Mouse (Mus musculus) bone marrow, adult 2 months (tissue): Measurements from ENCODE around the gene Coq5. TPM values are rescaled to one million over a fixed set of nuclear protein-coding genes. Genes with fewer than 3 reads are reported as not detected.
A peak's percentile ranks its signal among the peaks of the same experiment; 100 is the strongest.
"Not testable (repeated sequence)": the region's sequence is repeated elsewhere in the genome, so short reads cannot be mapped to it uniquely, and the experiment has no call there.

Source experiments
- H3K27ac ChIP-seq: fragments of 200-500 bp; 2 replicates; pipeline ENCODE4 v1.5.1; 2012; ENCODE audit warnings: low read depth, mild to moderate bottlenecking, control low read depth, inconsistent platforms, low read length; ENCODE audit not compliant: control insufficient read depth, poor library complexity, insufficient read depth
- H3K4me1 ChIP-seq: fragments of 200-500 bp; 2 replicates; pipeline ENCODE4 v1.6.1; 2011; ENCODE audit warnings: low read length; ENCODE audit not compliant: control insufficient read depth, insufficient read depth
- H3K4me3 ChIP-seq: fragments of 200-500 bp; replicated peaks from 2 replicates; pipeline ENCODE3; 2011; ENCODE audit warnings: mild to moderate bottlenecking, low read depth, low read length, control low read depth; ENCODE audit not compliant: control insufficient read depth
- CTCF ChIP-seq: fragments of 200-500 bp; IDR thresholded peaks from 2 replicates; pipeline ENCODE4 v1.5.1; 2011; ENCODE audit warnings: low read length, control low read depth; ENCODE audit not compliant: control insufficient read depth, insufficient read depth
- POLR2A ChIP-seq: fragments of 200-500 bp; IDR thresholded peaks from 2 replicates; pipeline ENCODE4 v1.6.1; 2011; ENCODE audit warnings: low read depth, mild to moderate bottlenecking, control low read depth, low read length, borderline replicate concordance; ENCODE audit not compliant: control insufficient read depth
- WGBS: fragments of 180-500 bp; shearing (Covaris S2); methylation state at CpG from one replicate; pipeline ENCODE4 v1.1.7; 2018; 5-methylcytosine and 5-hydroxymethylcytosine counted together
- polyA plus RNA-seq: library from polyadenylated mRNA; stranded (reverse); fragments of >200 nt; gene quantifications from 2 replicates; pipeline ENCODE4 v1.2.4, GENCODE M21; 2011; ENCODE audit warnings: low replicate concordance; ENCODE audit not compliant: missing spikeins, insufficient read depth, insufficient read length

The Coq5 gene
- polyA plus RNA-seq, 1 experiment, result 32.9 TPM

DNA sequence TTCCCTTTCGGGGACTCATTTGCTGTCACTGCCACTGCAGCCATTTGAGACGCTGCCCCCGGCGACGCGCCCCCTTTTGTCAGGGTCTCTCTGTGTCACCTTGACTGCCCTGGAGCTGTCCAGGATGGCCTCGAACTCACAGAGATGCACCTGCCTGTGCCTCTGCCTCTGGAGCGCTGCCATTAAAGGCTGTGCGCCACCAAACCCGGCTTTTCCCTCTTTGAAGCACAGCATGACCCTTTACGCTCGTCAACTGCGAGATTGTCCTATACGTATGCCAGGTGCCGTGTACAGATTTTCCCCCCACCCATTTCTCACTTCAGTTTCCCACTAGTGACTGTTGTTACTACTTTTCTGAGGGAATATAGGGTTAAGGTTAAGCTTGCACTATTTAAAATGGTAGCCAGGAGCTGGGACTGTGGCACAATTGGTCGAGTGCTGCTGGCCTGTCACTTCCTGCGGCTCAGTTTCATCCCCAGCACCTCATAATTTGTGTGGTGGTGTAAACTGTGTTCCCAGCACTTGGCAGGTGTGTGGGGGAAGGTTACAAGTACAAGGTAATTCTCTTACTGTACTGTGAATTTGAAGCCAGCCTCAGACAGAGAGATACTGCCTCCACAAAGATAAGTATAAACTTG is 703 bp downstream of the Coq5 start:
- no peak for TF ChIP-seq POLR2A
- TF ChIP-seq CTCF, result no peak
- Histone ChIP-seq H3K4me1 (peaks cover 6% of the 10 kb centered on the region; the same call in 1 of the 2 replicates), H3K27ac (0 out of 2 replicates have a peak overlapping the region, but pooled peaks have one; percentile 7), H3K4me3 (peak overlapping the region; percentile 99)
- 3% methylated on average over 17 of the region's 17 CpGs for WGBS

DNA sequence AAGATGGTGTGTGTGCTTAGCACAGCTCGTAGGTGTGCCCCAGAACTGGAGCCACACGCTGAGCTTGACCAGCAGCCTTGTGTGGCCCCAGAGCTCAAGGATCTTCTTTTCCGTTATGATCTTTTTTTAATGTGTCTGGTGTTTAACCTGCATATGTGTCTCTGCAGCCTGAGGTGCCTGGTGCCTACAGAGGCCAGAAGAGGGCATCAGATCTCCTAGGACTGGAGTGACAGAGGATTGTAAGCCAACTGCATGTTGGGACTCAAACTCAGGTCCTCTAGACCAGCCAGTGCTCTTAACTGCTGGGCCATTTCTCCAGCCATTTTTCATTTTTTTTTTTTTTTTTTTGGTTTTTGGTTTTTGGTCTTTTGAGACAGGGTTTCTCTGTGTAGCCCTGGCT is 5.3 kb downstream of the Coq5 start:
- Histone ChIP-seq H3K4me1 (peaks cover 6% of the 10 kb centered on the region; the same call in 1 of the 2 replicates), H3K4me3 (no peak overlapping the region), H3K27ac (no peak overlapping the region)
- peak; percentile 40; the same call in 1 of the 2 replicates for TF ChIP-seq CTCF
- TF ChIP-seq POLR2A, result no peak
- WGBS, result 79% methylated on average over 3 of the region's 3 CpGs

DNA sequence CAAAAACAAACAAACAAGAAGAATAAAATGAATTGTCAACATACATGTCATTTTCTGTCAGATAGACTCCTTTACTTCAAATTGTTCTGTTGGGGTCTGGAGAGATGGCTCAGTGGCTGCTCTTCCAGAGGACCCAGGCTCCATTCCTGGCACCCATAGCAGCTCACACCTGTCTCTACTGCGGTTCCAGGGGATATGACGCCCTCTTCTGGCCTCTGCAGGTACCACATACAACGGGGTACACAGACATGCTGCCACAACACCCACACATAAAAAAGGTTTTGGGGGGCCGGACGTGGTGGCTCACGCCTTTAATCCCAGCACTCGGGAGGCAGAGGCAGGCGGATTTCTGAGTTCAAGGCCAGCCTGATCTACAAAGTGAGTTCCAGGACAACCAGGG is 14.7 kb downstream of the Coq5 start:
- Histone ChIP-seq H3K4me3 (no peak overlapping the region), H3K4me1 (no peaks in the 10 kb centered on the region), H3K27ac (no peak overlapping the region)
- TF ChIP-seq POLR2A (no peak), CTCF (0 out of 2 replicates have a peak, but pooled peaks have one; percentile 28)
- WGBS, result 88% methylated on average over 8 of the region's 8 CpGs

DNA sequence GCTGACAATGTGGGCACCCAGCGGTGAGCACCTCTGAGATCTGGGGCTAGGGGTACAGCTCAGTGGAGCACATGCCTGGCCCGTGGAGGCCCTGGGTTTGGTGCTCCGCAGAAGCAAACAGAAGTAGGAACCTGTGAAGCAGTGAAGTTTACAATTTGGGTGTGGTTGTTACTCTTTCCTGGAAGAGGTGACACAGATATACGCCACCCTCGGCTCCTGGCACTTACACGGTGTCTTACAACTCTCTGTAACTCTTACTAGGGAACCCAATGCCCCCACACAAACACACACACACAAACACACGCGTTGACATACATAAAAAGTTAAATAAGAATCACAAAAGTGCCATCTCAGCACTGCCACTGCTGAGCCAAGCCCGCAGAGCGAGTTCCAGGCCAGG is 16.9 kb downstream of the Coq5 start:
- WGBS, result 76% methylated on average over 10 of the region's 10 CpGs
- peaks cover 2% of the 10 kb centered on the region for H3K4me1 ChIP-seq
- no peak overlapping the region for H3K4me3 ChIP-seq
- no peak overlapping the region for H3K27ac ChIP-seq
- TF ChIP-seq POLR2A (no peak), CTCF (no peak)

DNA sequence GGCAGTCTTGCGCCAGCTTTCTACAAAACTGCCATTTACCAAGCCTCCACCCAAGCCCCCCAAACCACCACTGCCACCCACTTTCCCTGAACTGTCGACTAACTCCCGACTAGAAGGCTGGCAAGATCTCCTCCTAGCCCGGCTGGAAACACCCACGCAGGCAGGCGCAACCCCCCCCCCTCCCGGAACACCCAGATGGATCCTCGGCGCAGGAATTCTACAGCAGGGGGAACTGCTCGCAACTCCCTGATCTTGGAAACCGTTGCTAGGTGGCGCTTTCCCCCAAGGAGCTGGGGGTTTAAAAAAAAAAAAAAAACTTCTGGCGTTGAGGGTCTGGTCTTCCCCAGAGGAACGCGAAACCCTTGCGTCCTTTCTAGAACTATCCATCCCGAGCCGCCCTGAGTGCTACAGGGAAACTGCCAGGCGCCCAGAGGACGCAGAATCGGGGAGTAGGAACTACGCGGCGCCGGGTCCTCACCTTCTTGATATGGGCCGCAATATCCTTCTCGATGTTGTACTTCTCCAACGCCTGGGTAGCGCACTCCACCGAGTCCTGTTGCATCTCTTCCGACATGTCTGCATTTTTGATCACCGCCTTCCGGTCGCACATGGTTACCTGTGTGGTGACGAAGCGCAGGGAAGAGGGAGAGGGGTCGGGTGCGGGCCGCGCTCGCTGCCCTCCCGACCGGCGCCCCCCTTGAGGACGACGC is 20.7 kb downstream of the Coq5 start:
- peaks cover 3% of the 10 kb centered on the region for H3K4me1 ChIP-seq
- WGBS, result under 1% methylated on average over 46 of the region's 46 CpGs
- H3K27ac ChIP-seq, result peak overlapping the region; percentile 86
- peak overlapping the region; percentile 93 for H3K4me3 ChIP-seq
- no peak for TF ChIP-seq POLR2A
- no peak for TF ChIP-seq CTCF

DNA sequence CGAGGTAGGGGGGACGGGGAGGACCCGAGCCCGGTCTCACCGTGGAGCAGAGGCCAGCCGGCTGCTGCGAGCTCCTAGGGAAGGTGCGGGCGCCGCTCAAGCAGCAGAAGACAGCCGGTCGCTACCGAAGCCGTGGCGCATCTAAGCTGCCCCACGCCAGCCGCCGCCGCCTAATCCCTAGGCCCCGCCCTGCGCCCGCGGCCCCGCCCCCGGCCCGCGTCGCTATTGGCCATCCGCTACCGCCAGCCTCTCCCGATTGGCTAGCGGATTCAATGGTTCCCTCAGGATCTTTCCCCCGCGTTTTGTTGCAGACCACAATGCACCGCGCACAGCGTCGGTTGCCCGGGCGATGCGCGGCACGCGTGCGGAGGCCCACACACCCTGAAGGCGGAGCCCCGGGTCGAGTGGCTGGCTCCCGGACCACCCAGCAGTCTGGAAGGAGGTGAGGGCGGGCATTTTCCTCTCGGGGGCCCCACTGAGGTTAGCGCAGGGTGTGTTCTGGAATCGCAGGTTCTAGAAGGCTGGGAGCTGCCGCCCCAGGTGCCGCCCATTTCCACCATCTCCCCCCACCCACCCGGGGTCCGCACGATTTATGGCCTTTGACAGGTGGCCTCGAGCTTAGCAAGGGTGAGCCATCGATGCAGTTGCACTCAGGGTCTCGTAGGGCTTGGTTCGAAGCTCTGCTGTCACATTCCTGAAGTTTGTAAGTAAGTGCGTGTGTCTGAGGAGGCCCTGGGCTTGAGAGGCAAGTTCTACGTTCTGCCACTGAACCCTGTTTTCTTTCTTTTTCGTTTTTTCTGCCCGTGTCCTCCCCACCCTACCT is 21.5 kb downstream of the Coq5 start, which contains the start of gene Dynll1:
TSS of gene Dynll1 (minus strand) at position 208 of the 823 bp plus-strand sequence.
- H3K4me3 ChIP-seq, result peak within 1 kb of the TSS; percentile 93
- H3K4me1 ChIP-seq, result peaks cover 3% of the 10 kb centered on the region
- peak within 1 kb of the TSS; percentile 86 for H3K27ac ChIP-seq
- TF ChIP-seq CTCF (no peak), POLR2A (peak; percentile 95)
- under 1% methylated on average over 66 of the region's 66 CpGs for WGBS

DNA sequence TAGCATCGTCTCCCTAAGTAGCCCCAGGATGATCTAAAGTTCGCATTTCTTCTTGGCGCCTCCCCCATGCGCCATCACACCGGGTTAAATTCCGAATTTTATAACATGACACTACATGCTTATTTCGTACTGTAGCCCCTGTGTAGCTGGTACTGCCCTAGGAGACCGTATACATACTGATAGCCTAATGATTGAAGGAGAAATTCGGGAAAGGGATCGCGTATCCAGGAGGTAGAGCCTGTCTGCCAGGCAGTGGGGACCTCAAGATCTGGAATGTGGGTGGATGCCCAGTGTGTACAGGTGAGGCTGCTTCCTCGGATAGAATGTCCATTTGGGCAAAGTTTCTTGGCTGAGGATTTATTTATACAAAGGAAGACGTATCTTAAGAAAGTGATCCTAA is 22.1 kb downstream of the Coq5 start:
- WGBS, result 24% methylated on average over 13 of the region's 13 CpGs
- Histone ChIP-seq H3K27ac (no peak overlapping the region), H3K4me1 (peaks cover 3% of the 10 kb centered on the region), H3K4me3 (peak overlapping the region; percentile 88)
- no peak for TF ChIP-seq CTCF

DNA sequence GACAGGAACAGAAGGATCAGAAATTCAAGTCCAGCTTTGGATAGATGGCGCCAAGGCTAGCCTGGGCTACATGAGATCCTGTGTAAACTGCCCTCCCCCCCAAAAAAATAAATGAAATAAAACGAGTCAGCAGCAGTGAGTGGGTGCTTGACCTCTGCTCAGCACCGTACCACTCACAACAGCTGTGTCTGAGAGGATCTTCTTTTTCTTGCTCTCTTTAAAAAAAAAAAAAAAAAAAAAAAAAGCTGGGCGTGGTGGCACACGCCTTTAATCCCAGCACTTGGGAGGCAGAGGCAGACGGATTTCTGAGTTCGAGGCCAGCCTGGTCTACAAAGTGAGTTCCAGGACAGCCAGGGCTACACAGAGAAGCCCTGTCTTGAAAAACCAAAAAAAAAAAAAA is 22.7 kb downstream of the Coq5 start:
- not testable (repeated sequence) for H3K4me1 ChIP-seq, H3K4me3 ChIP-seq, H3K27ac ChIP-seq
- 84% methylated on average over 6 of the region's 7 CpGs for WGBS
